In genomic region chr3:42571877-42572459, GRCm38 (mm10) we compare ENCODE assay signal across 17 mouse cellular contexts.
DNase-seq lines count a peak whose midpoint lies in the region; ATAC-seq lines count a peak whose summit lies in the region.
"Had no signal": no experiment of that assay in that cellular context is flagged by ENCODE, and none has a peak within 500 bp of the region (broad histone marks: within the 10 kb centered on the region; RNA-seq: fewer than 3 reads in every experiment).

No protein-coding gene starts in this region.

- no peak overlapping the region for H3K4me3 ChIP-seq in forebrain, embryonic 11.5 days (ENCODE audit: low read depth, low read length)
- H3K4me3 ChIP-seq in hindbrain, embryonic 13.5 days, result no peak overlapping the region
- no peak overlapping the region for H3K4me3 ChIP-seq in midbrain, embryonic 16.5 days (ENCODE audit: low read depth, low read length)
- H3K4me3 ChIP-seq: embryonic facial prominence, embryonic 12.5 days; heart, embryonic 12.5 days; limb, embryonic 12.5 days; liver, embryonic 13.5 days; lung, embryonic 15.5 days had no signal

- no peaks in the 10 kb centered on the region for H3K27me3 ChIP-seq in forebrain, embryonic 11.5 days (ENCODE audit: control insufficient read depth, insufficient read depth, low read length)
- H3K27me3 ChIP-seq in hindbrain, embryonic 13.5 days, result no peaks in the 10 kb centered on the region
- no peaks in the 10 kb centered on the region for H3K27me3 ChIP-seq in midbrain, embryonic 16.5 days (ENCODE audit: control insufficient read depth, insufficient read depth, low read depth, low read length)
- H3K27me3 ChIP-seq: embryonic facial prominence, embryonic 12.5 days; heart, embryonic 12.5 days; limb, embryonic 12.5 days; liver, embryonic 13.5 days; lung, embryonic 15.5 days had no signal

- H3K4me1 ChIP-seq in forebrain, embryonic 11.5 days (replicated peaks; ENCODE audit: control insufficient read depth, insufficient read depth, low read length), result peaks cover 2% of the 10 kb centered on the region; the same call in 1 of the 2 replicates
- H3K4me1 ChIP-seq in hindbrain, embryonic 13.5 days (replicated peaks), result peaks cover 20% of the 10 kb centered on the region
- H3K4me1 ChIP-seq in midbrain, embryonic 16.5 days (ENCODE audit: control insufficient read depth, insufficient read depth, low read length), result peaks cover 5% of the 10 kb centered on the region
- H3K4me1 ChIP-seq: heart, embryonic 12.5 days; liver, embryonic 13.5 days; lung, embryonic 15.5 days had no signal

- H3K27ac ChIP-seq in forebrain, embryonic 11.5 days (ENCODE audit: low read depth, low read length), result no peak overlapping the region
- H3K27ac ChIP-seq in hindbrain, embryonic 13.5 days, result peak overlapping the region; percentile 35; the same call in 1 of the 2 replicates
- no peak overlapping the region for H3K27ac ChIP-seq in midbrain, embryonic 16.5 days (ENCODE audit: low read length)
- H3K27ac ChIP-seq: embryonic facial prominence, embryonic 12.5 days; limb, embryonic 12.5 days; liver, embryonic 13.5 days; lung, embryonic 15.5 days had no signal

- no peaks in the 10 kb centered on the region for H3K9me3 ChIP-seq in forebrain, embryonic 11.5 days (ENCODE audit: control insufficient read depth, low read length)
- no peaks in the 10 kb centered on the region for H3K9me3 ChIP-seq in hindbrain, embryonic 13.5 days
- no peaks in the 10 kb centered on the region for H3K9me3 ChIP-seq in midbrain, embryonic 16.5 days (replicated peaks; ENCODE audit: control insufficient read depth, low read length, poor library complexity, severe bottlenecking)
- H3K9me3 ChIP-seq: embryonic facial prominence, embryonic 12.5 days; heart, embryonic 12.5 days; limb, embryonic 12.5 days; liver, embryonic 13.5 days; lung, embryonic 15.5 days had no signal

- no peaks in the 10 kb centered on the region for H3K36me3 ChIP-seq in forebrain, embryonic 11.5 days (ENCODE audit: control insufficient read depth, insufficient read depth, low read length)
- no peaks in the 10 kb centered on the region for H3K36me3 ChIP-seq in hindbrain, embryonic 13.5 days
- no peaks in the 10 kb centered on the region for H3K36me3 ChIP-seq in midbrain, embryonic 16.5 days (ENCODE audit: control insufficient read depth, insufficient read depth, low read length)
- H3K36me3 ChIP-seq: embryonic facial prominence, embryonic 12.5 days; heart, embryonic 12.5 days; limb, embryonic 12.5 days; liver, embryonic 13.5 days; lung, embryonic 15.5 days had no signal

- H3K9ac ChIP-seq in forebrain, embryonic 11.5 days (ENCODE audit: low read length), result no peak overlapping the region
- no peak overlapping the region for H3K9ac ChIP-seq in hindbrain, embryonic 13.5 days
- no peak overlapping the region for H3K9ac ChIP-seq in midbrain, embryonic 16.5 days (ENCODE audit: low read depth, low read length)
- H3K9ac ChIP-seq: embryonic facial prominence, embryonic 12.5 days; heart, embryonic 12.5 days; limb, embryonic 12.5 days; liver, embryonic 13.5 days; lung, embryonic 15.5 days had no signal

- WGBS in forebrain, embryonic 11.5 days, result 14% methylated on average over 3 of the region's 3 CpGs
- 16% methylated on average over 3 of the region's 3 CpGs for WGBS in hindbrain, embryonic 13.5 days
- WGBS in midbrain, embryonic 16.5 days, result 10% methylated on average over 3 of the region's 3 CpGs

- peak; percentile 44; the same call in 1 of the 2 replicates for ATAC-seq in forebrain, embryonic 11.5 days (replicated peaks; ENCODE audit: low FRiP score)
- 0 out of 2 replicates have a peak, but pooled peaks have one; percentile 33 for ATAC-seq in hindbrain, embryonic 13.5 days (ENCODE audit: low FRiP score)
- ATAC-seq in midbrain, embryonic 16.5 days, result 0 out of 2 replicates have a peak, but pooled peaks have one; percentile 34
- ATAC-seq: intestine, embryonic 16.5 days had no signal

- no peak overlapping the region for H3K4me2 ChIP-seq in forebrain, embryonic 11.5 days (ENCODE audit: low read depth, low read length, severe bottlenecking)
- no peak overlapping the region for H3K4me2 ChIP-seq in hindbrain, embryonic 13.5 days
- H3K4me2 ChIP-seq in midbrain, embryonic 16.5 days (ENCODE audit: low read length), result no peak overlapping the region
- H3K4me2 ChIP-seq: embryonic facial prominence, embryonic 12.5 days; heart, embryonic 12.5 days; limb, embryonic 12.5 days; liver, embryonic 13.5 days; lung, embryonic 15.5 days had no signal

- DNase-seq in cerebellum, postnatal 14 days, result peak; percentile 1 to 9
- no peak for DNase-seq in cerebellum, adult 8-10 months
- no peak for DNase-seq in forebrain, embryonic 11.5 days (ENCODE audit: low spot score)
- no peak for DNase-seq in kidney, adult 11 months
- DNase-seq in right cerebral cortex, postnatal 14 days, result no peak
- DNase-seq in lung, postnatal 10 days, result no peak
- DNase-seq: adrenal gland, postnatal 14 days; kidney, postnatal 14 days; liver, embryonic 13.5 days; thymus, postnatal 4 days had no signal

Comparison
In these comparisons a context has a peak if more than half of its experiments do, and no peak if none do; other contexts are left out.
1. DNase-seq: peak in cerebellum, postnatal 14 days (2 of 2); none in cerebellum, adult 8-10 months (single experiment), forebrain, embryonic 11.5 days (single experiment), kidney, adult 11 months (single experiment), right cerebral cortex, postnatal 14 days (single experiment) and lung, postnatal 10 days (single experiment).
2. Peak in every context shown above with its lines, with median percentiles within 50 percentile points of each other: ATAC-seq.